Mouse (Mus musculus): ENCODE data around the gene Gm20662. TPM values are rescaled to one million over a fixed set of nuclear protein-coding genes. Genes with fewer than 3 reads are reported as not detected.

Gm20662 gene
- not detected in 2 replicates for total RNA-seq (2014; fragmentation: Nextera tagmentation)
- total RNA-seq (2017): 0.76 and 2.4 TPM in 2 replicates
- polyA plus RNA-seq (2012): 0.14 and 0.27 TPM in 2 replicates

DNA sequence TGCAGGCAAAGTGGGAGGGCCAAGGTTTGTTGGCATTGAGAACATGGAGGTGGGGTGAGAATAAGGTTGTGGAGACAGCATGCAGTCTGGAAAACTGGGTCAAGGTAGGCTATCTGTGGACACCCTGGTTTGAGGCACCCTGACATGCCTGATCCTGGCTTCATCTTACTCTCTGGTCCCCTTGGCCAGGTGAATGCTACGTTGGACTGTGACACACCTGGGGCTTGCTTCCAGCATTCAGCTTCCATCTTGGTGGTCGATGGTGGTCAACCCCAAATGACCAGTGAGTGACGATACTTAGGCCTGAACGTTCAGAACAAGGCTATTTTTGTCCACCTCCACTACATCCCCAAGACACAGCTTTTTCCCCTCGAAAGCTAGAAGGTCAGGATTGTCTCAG, at the start of gene Gm20662:
Gene Gm20662 (plus strand): TSS at position 301 of the 400 bp plus-strand sequence.
- H3K27me3 ChIP-seq (ENCODE audit: insufficient read depth, low read length): peaks cover 35% of the 10 kb centered on the region
- H3K36me3 ChIP-seq (replicated peaks): no peaks in the 10 kb centered on the region
- ATAC-seq (ENCODE audit: extremely low read depth, insufficient number of reproducible peaks, low FRiP score, poor library complexity, severe bottlenecking): no peak
- H3K4me1 ChIP-seq (ENCODE audit: insufficient read depth, low read depth, low read length): peaks cover 7% of the 10 kb centered on the region; the same call in 1 of the 2 replicates
- DNase-seq (ENCODE audit: low spot score): no peak
- no peak within 1 kb of the TSS for H3K4me3 ChIP-seq (ENCODE audit: low read depth, low read length)
- H3K9me3 ChIP-seq (replicated peaks): no peaks in the 10 kb centered on the region
- TF ChIP-seq POLR2AphosphoS5 (IDR thresholded peaks at IDR 0.05; ENCODE audit: insufficient replicate concordance, low read depth, low read length) (no peak), GATA2 (IDR thresholded peaks at IDR 0.05; ENCODE audit: borderline replicate concordance, low read depth, low read length) (no peak), TAL1 (conservative IDR thresholded peaks at IDR 0.05; ENCODE audit: low read depth, low read length) (no peak), GATA1 (IDR thresholded peaks at IDR 0.05; ENCODE audit: borderline replicate concordance, low read length) (no peak), CTCF (IDR thresholded peaks at IDR 0.05; ENCODE audit: low read depth, low read length) (no peak)

DNA sequence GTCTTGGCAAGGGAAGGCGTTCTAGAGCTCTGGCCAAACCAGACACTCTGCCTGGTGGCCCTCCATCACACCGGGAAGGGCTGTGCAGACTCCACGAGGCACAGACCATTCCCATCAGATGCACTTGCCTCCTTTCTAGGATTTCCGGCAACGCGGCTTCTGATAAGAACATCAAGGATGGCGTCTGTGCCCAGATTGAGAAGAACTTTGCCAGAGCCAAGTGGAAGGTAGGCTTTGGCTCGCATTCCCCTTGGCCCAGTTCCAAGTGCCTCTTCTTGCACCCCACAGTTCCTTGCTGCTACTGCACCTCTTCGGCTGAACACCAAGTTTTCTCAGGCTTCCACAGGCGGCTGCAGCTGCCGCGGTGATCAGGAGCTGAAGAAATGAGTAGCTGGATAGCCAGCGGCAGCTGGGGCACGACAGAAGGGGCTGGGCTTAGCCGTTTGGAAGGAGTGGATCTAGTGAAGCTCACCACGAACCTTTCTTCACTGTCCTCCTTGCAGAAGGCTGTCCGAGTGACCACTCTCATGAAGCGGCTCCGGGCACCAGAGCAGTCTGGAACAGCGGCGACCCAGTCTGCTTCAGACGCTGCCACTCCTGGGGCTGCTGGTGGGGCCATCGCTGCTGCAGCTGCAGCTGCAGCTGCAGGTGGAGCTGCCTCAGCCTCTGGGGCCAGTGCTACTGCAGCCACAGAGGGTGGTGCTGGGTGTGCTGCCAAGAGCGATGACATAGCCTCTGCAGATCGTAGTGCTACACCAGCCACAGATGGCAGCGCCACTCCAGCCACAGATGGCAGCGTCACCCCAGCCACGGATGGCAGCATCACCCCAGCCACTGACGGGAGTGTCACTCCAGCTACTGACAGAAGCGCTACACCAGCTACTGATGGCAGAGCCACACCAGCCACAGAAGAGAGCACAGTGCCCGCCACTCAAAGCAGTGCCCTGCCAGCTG, 48.6 kb upstream of the Gm20662 start:
- Histone ChIP-seq H3K4me3 (ENCODE audit: low read depth, low read length) (no peak overlapping the region), H3K27me3 (ENCODE audit: insufficient read depth, low read length) (peaks cover 45% of the 10 kb centered on the region), H3K36me3 (replicated peaks) (peaks cover 4% of the 10 kb centered on the region), H3K4me1 (ENCODE audit: insufficient read depth, low read depth, low read length) (peaks cover 29% of the 10 kb centered on the region), H3K9me3 (replicated peaks) (no peaks in the 10 kb centered on the region)
- no peak for DNase-seq (ENCODE audit: low spot score)
- no peak for ATAC-seq (ENCODE audit: extremely low read depth, insufficient number of reproducible peaks, low FRiP score, poor library complexity, severe bottlenecking)
- TF ChIP-seq POLR2AphosphoS5 (IDR thresholded peaks at IDR 0.05; ENCODE audit: insufficient replicate concordance, low read depth, low read length) (no peak), CTCF (IDR thresholded peaks at IDR 0.05; ENCODE audit: low read depth, low read length) (no peak), GATA2 (IDR thresholded peaks at IDR 0.05; ENCODE audit: borderline replicate concordance, low read depth, low read length) (no peak), TAL1 (conservative IDR thresholded peaks at IDR 0.05; ENCODE audit: low read depth, low read length) (no peak), GATA1 (IDR thresholded peaks at IDR 0.05; ENCODE audit: borderline replicate concordance, low read length) (no peak)

DNA sequence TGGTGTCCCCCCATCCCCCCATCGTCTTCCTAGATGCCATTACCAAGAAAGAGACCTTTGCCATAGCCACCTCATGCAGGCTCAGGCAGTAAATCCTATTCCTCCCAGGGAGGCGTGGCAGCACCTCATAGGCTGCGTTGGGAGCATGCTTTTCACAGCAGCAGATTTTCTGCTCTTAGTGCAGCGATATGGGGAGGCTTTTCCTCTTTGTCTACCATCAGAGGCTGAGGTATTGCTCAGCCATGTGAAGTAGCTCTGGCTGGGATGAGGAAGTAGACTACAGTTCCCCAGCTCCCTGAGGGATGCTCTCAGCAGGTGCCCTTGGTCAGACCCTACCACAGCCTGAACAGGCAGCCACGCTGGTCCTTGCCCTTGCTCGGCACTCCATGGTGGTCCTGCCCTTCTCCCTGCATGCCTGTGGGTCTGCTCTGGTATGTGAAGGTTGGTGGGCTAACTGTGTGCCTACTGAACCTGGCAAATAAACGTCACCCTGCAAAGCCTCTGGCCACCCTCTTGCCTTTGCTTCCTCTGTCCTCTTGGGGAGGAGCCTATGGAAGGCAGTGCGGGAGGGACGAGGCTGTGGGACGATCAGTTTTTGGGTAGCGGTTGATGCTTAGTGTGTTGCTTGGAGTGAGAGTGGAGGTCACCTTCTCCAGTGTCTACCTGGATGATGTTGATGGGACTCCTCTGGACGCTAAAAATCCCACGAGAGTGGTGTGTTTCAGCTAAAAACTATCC, 46.8 kb upstream of the Gm20662 start:
- Histone ChIP-seq H3K27me3 (ENCODE audit: insufficient read depth, low read length) (peaks cover 42% of the 10 kb centered on the region), H3K9me3 (replicated peaks) (no peaks in the 10 kb centered on the region), H3K36me3 (replicated peaks) (peaks cover 21% of the 10 kb centered on the region), H3K4me1 (ENCODE audit: insufficient read depth, low read depth, low read length) (peaks cover 38% of the 10 kb centered on the region), H3K4me3 (ENCODE audit: low read depth, low read length) (no peak overlapping the region)
- no peak for TF ChIP-seq TAL1 (conservative IDR thresholded peaks at IDR 0.05; ENCODE audit: low read depth, low read length)
- no peak for TF ChIP-seq GATA2 (IDR thresholded peaks at IDR 0.05; ENCODE audit: borderline replicate concordance, low read depth, low read length)
- DNase-seq (ENCODE audit: low spot score): no peak
- no peak for ATAC-seq (ENCODE audit: extremely low read depth, insufficient number of reproducible peaks, low FRiP score, poor library complexity, severe bottlenecking)

DNA sequence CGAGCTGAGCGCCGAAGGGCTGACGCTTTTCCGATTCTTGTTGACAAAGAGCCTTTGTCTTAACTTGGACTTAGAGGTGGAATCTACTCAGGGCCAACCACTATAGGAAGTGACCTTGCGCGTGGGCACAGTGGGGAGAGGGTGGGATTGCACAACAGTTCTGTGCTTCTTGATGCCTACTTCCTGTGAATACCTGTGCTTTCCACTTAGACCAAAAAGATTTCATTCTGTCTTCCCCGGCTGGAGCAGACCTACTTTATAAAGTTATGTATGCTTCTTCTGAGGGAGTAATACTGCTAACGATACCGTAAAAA, 46.3 kb upstream of the Gm20662 start, which contains the start of gene Traip:
Gene Traip (plus strand): TSS at position 215 of the 314 bp plus-strand sequence.
- no peak for DNase-seq (ENCODE audit: low spot score)
- Histone ChIP-seq H3K27me3 (ENCODE audit: insufficient read depth, low read length) (peaks cover 42% of the 10 kb centered on the region), H3K36me3 (replicated peaks) (peaks cover 26% of the 10 kb centered on the region), H3K4me1 (ENCODE audit: insufficient read depth, low read depth, low read length) (peaks cover 38% of the 10 kb centered on the region), H3K4me3 (ENCODE audit: low read depth, low read length) (peak within 1 kb of the TSS; percentile 90), H3K9me3 (replicated peaks) (no peaks in the 10 kb centered on the region)
- ATAC-seq (ENCODE audit: extremely low read depth, insufficient number of reproducible peaks, low FRiP score, poor library complexity, severe bottlenecking): no peak
- TF ChIP-seq CTCF (IDR thresholded peaks at IDR 0.05; ENCODE audit: low read depth, low read length): no peak
- TF ChIP-seq GATA1 (IDR thresholded peaks at IDR 0.05; ENCODE audit: borderline replicate concordance, low read length): no peak
- no peak for TF ChIP-seq GATA2 (IDR thresholded peaks at IDR 0.05; ENCODE audit: borderline replicate concordance, low read depth, low read length)
- TF ChIP-seq POLR2AphosphoS5 (IDR thresholded peaks at IDR 0.05; ENCODE audit: insufficient replicate concordance, low read depth, low read length): no peak
- no peak for TF ChIP-seq TAL1 (conservative IDR thresholded peaks at IDR 0.05; ENCODE audit: low read depth, low read length)

DNA sequence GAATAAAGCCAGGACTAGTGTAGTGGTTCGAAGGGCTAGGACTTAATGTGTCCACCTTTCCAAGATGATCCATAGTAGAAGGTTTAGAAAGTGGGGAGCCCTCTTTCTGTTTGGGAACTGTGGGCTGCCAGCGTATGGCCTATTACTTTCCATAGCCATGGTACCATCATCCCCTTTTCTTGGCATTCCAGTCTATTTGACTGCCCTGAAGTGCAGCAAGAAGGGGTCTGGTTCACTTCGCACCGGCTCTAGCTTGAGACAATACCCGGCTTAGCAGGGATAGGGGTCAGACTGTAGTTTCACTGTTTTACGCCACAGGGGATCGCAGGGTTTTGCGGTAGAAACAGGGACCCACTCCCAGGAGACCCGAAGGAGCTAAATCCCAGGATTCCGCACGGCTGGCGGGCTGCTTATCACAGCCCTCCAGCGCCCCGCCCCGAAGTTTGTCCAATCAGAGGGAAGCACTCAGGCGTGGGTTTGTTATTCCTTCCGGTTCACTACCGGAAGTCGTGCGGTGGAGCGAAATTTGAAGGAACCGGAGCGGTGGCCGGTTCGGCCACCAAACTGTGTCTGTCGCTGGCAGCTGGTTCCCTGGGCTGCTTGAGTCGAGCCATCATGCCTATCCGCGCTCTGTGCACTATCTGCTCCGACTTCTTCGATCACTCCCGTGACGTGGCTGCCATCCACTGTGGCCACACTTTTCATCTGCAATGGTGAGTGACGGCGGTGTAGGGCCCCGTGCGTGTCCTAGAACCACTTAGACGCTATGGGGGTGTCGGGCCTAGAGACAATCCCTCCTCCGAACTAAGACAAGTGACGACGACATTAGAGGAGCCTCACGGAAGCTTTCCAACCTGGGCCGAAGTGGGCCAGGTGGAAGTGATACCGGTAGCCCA, 45.4 kb upstream of the Gm20662 start:
- H3K4me3 ChIP-seq (ENCODE audit: low read depth, low read length): peak overlapping the region; percentile 90
- no peaks in the 10 kb centered on the region for H3K9me3 ChIP-seq (replicated peaks)
- H3K36me3 ChIP-seq (replicated peaks): peaks cover 34% of the 10 kb centered on the region
- peaks cover 38% of the 10 kb centered on the region for H3K4me1 ChIP-seq (ENCODE audit: insufficient read depth, low read depth, low read length)
- TF ChIP-seq GATA2 (IDR thresholded peaks at IDR 0.05; ENCODE audit: borderline replicate concordance, low read depth, low read length) (no peak), POLR2AphosphoS5 (IDR thresholded peaks at IDR 0.05; ENCODE audit: insufficient replicate concordance, low read depth, low read length) (no peak), GATA1 (IDR thresholded peaks at IDR 0.05; ENCODE audit: borderline replicate concordance, low read length) (no peak), TAL1 (conservative IDR thresholded peaks at IDR 0.05; ENCODE audit: low read depth, low read length) (no peak), CTCF (IDR thresholded peaks at IDR 0.05; ENCODE audit: low read depth, low read length) (no peak)
- peaks cover 33% of the 10 kb centered on the region for H3K27me3 ChIP-seq (ENCODE audit: insufficient read depth, low read length)
- ATAC-seq (ENCODE audit: extremely low read depth, insufficient number of reproducible peaks, low FRiP score, poor library complexity, severe bottlenecking): peak; percentile 93
- DNase-seq (ENCODE audit: low spot score): peak; percentile 94

Measured in G1E (cell line).